Mouse (Mus musculus) G1E-ER4 (cell line): ENCODE data around the gene Dennd5b. TPM values are rescaled to one million over a fixed set of nuclear protein-coding genes. Genes with fewer than 3 reads are reported as not detected.
"Not testable (repeated sequence)": the region's sequence is repeated elsewhere in the genome, so short reads cannot be mapped to it uniquely, and the experiment has no call there.

Experiments
- GATA1 ChIP-seq: IDR thresholded peaks from one replicate; pipeline ENCODE4 v1.8.0; 2012; ENCODE audit warnings: low read length, inconsistent platforms
- polyA plus RNA-seq: library from polyadenylated mRNA; stranded (reverse); fragments of >175 nt; gene quantifications from 2 replicates; pipeline ENCODE4 v1.2.3, GENCODE M21; 2012

Gene Dennd5b
- polyA plus RNA-seq, result not detected in 2 replicates

- TF ChIP-seq GATA1, result no peak
These were observed at the start of gene Dennd5b for GRCm38 (mm10) chr6:149101076-149101942. TSS of gene Dennd5b (minus strand) at chr6:149101680.

GRCm38 (mm10) chr6:149148436-149149229, 47.2 kb upstream of the Dennd5b start:
- no peak for TF ChIP-seq GATA1

- no peak for TF ChIP-seq GATA1
These were observed 43.7 kb upstream of the Dennd5b start for GRCm38 (mm10) chr6:149145143-149145542.

GRCm38 (mm10) chr6:149141393-149142173, 40.1 kb upstream of the Dennd5b start:
- no peak for TF ChIP-seq GATA1

GRCm38 (mm10) chr6:149139471-149139870, 38.0 kb upstream of the Dennd5b start, which contains the start of gene Etfbkmt:
TSS of gene Etfbkmt (plus strand) at chr6:149139849.
- TF ChIP-seq GATA1, result no peak

- no peak for TF ChIP-seq GATA1
These were observed 37.5 kb upstream of the Dennd5b start for GRCm38 (mm10) chr6:149139011-149139410.

GRCm38 (mm10) chr6:149137936-149138335, 36.5 kb upstream of the Dennd5b start:
- TF ChIP-seq GATA1, result no peak

GRCm38 (mm10) chr6:149135631-149136030, 34.2 kb upstream of the Dennd5b start:
- TF ChIP-seq GATA1, result no peak

- no peak for TF ChIP-seq GATA1
These were observed 33.1 kb upstream of the Dennd5b start for GRCm38 (mm10) chr6:149134391-149135150.

- TF ChIP-seq GATA1, result no peak
These were observed 31.0 kb upstream of the Dennd5b start for GRCm38 (mm10) chr6:149132311-149133077.

- TF ChIP-seq GATA1, result no peak
These were observed 29.6 kb upstream of the Dennd5b start for GRCm38 (mm10) chr6:149131111-149131510.

GRCm38 (mm10) chr6:149129870-149130269, 28.4 kb upstream of the Dennd5b start, which contains the start of gene Gm10203:
TSS of gene Gm10203 (plus strand) at chr6:149130170.
- TF ChIP-seq GATA1, result not testable (repeated sequence)

GRCm38 (mm10) chr6:149126675-149127074, 25.2 kb upstream of the Dennd5b start:
- TF ChIP-seq GATA1, result no peak

- TF ChIP-seq GATA1, result no peak
These were observed 21.6 kb upstream of the Dennd5b start for GRCm38 (mm10) chr6:149123042-149123441.

- no peak for TF ChIP-seq GATA1
These were observed 18.4 kb upstream of the Dennd5b start for GRCm38 (mm10) chr6:149119853-149120252.
